Mouse (Mus musculus) hindbrain, embryonic 12.5 days (tissue): Measurements from ENCODE around the gene Smim6. TPM values are rescaled to one million over a fixed set of nuclear protein-coding genes. Genes with fewer than 3 reads are reported as not detected.

ENCODE experiments used
- ATAC-seq: fragments of 200-750 bp; cut with Nextera tagmentation; 2 replicates; pipeline ENCODE4 v1.8.0; 2017; ENCODE audit warnings: moderate TSS enrichment; ENCODE audit not compliant: low FRiP score
- H3K27ac ChIP-seq: fragments of 300-500 bp; sonication (generic); 2 replicates; pipeline ENCODE4 v1.5.1; 2016; ENCODE audit warnings: mild to moderate bottlenecking
- H3K27me3 ChIP-seq: fragments of 300-500 bp; sonication (generic); 2 replicates; pipeline ENCODE4 v1.6.1; 2016; ENCODE audit warnings: mild to moderate bottlenecking
- H3K36me3 ChIP-seq: fragments of 300-500 bp; sonication (generic); 2 replicates; pipeline ENCODE4 v1.6.1; 2016; ENCODE audit warnings: mild to moderate bottlenecking
- H3K4me1 ChIP-seq: fragments of 300-500 bp; sonication (generic); 2 replicates; pipeline ENCODE4 v1.6.1; 2016
- H3K4me2 ChIP-seq: fragments of 300-500 bp; sonication (generic); replicated peaks from 2 replicates; pipeline ENCODE4 v1.6.1; 2016; ENCODE audit warnings: mild to moderate bottlenecking
- H3K4me3 ChIP-seq: fragments of 300-500 bp; sonication (generic); 2 replicates; pipeline ENCODE4 v1.5.1; 2016; ENCODE audit warnings: mild to moderate bottlenecking
- H3K9ac ChIP-seq: fragments of 300-500 bp; sonication (generic); 2 replicates; pipeline ENCODE4 v1.6.1; 2016; ENCODE audit warnings: mild to moderate bottlenecking, moderate library complexity
- H3K9me3 ChIP-seq: fragments of 300-500 bp; sonication (generic); replicated peaks from 2 replicates; pipeline ENCODE4 v1.6.1; 2016; ENCODE audit warnings: mild to moderate bottlenecking
- WGBS: fragments of 180-500 bp; shearing (Covaris S2); methylation state at CpG from one replicate; pipeline ENCODE4 v1.1.7; 2016; 5-methylcytosine and 5-hydroxymethylcytosine counted together
- polyA plus RNA-seq: library from polyadenylated mRNA; unstranded; fragments of >200 nt; fragmentation: Nextera tagmentation; extraction: Ambion mirVana; gene quantifications from 2 replicates; pipeline ENCODE4 v1.2.1, GENCODE M21; 2016

Gene Smim6
- polyA plus RNA-seq, 1 experiment from 2014 or later: 1.3 TPM

DNA sequence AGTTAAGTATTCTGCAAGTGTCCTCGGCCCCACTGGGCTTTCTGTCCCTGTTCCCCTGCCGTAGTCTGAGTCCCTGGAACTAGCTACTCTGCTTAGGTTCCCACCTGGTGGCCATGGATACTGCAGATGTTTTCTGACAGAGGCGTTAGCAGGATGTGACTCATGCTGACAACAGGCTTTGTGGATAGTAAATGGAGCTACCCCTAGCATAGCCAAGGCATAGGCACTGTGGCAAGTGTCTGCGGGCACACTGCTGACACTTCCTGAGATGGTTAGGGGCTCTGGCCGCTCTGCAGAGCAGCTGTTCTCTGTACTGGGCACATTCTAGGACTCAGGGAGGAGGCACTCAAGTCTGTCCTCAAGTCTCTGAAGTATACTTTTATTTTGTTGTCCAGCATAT is 42.9 kb downstream of the Smim6 start:
- Histone ChIP-seq H3K4me3 (no peak overlapping the region), H3K4me1 (peaks cover 41% of the 10 kb centered on the region), H3K36me3 (peaks cover 72% of the 10 kb centered on the region), H3K9ac (no peak overlapping the region), H3K9me3 (no peaks in the 10 kb centered on the region), H3K27ac (no peak overlapping the region), H3K4me2 (no peak overlapping the region), H3K27me3 (0 out of 2 replicates have a peak, but pooled peaks cover 9% of the 10 kb centered on the region)
- WGBS: 87% methylated on average over 5 of the region's 5 CpGs
- ATAC-seq: no peak

DNA sequence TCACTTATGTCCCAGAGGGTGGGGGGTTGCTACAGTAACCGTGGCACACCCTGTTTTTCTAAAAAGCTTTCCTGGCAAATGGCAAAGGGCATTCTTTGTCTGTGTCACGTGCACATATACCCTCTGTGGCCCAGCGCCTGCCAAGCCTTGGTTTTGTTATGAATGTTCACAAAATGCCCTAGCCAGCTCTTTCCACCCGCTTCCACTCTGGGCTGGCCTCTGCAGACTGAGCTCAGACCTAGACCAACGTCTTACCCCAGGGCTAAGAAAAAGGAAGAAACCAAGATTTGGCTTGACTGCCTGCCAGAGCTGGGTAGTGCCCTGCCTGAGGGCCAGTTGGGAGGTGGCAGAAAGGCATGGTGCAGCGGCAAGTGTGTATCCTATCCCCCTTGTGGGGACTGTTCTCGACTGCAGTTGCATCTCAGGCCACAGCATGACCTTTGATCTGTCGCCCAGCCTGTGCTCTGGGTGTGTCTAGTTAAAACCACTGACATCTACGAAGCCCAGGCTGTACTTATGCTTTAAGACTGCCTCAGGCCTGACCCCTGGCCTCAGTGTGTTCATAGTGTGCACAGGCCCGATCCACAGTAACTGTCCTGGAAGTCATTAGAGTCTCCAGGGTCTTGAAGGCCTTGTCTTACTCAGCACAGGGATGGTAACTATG is 43.5 kb downstream of the Smim6 start:
- no peak for ATAC-seq
- Histone ChIP-seq H3K9ac (no peak overlapping the region), H3K4me2 (no peak overlapping the region), H3K4me1 (peaks cover 36% of the 10 kb centered on the region), H3K36me3 (peaks cover 74% of the 10 kb centered on the region), H3K4me3 (no peak overlapping the region), H3K27ac (peak overlapping the region; percentile 19; the same call in 1 of the 2 replicates), H3K9me3 (no peaks in the 10 kb centered on the region), H3K27me3 (0 out of 2 replicates have a peak, but pooled peaks cover 9% of the 10 kb centered on the region)
- 64% methylated on average over 10 of the region's 10 CpGs for WGBS

DNA sequence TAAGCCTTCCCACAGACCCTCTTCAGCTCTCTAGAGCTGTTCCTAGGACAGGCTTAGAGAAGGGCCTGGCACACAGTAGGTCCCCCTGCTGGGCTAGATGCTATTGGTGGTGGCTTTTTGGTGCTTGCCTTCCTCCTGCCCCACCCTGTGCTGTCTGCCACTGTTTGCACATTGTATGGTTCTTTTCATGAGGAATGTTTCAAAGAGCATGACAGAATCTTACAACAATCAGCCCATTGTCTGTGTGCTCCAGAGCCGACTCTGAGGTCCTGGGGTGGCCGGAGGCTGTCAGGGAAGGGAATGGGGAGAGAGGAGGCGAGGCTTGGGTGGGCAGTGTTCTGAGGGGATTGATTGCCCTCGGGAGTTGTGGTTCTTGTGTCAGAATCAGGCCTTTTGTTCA is 44.6 kb downstream of the Smim6 start:
- H3K27ac ChIP-seq: peak overlapping the region; percentile 68
- peak; percentile 70 for ATAC-seq

DNA sequence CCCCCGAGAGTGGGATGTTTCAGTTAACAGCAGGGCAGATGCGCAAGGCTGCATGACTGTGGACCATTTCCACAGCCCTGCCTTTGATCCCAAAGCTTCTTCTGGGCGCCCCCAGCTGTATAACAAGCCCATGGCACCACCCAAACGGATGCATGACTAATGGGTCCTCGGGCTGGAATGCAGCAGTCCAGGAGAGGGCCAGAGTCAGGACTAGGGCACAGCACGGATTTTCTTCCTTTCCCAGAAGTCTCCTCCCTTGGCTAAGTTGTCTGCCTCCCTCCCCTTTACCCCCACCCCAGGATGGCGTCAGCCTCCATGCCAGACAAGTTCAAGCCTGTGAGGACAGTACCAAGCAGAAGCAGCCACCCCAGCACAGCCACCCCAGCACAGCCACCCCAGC is 46.2 kb downstream of the Smim6 start:
- H3K4me1 ChIP-seq: peaks cover 32% of the 10 kb centered on the region
- H3K27me3 ChIP-seq: 0 out of 2 replicates have a peak, but pooled peaks cover 9% of the 10 kb centered on the region
- WGBS: 60% methylated on average over 7 of the region's 7 CpGs
- H3K27ac ChIP-seq: no peak overlapping the region
- no peak for ATAC-seq
- H3K4me2 ChIP-seq: no peak overlapping the region
- peaks cover 76% of the 10 kb centered on the region for H3K36me3 ChIP-seq
- no peaks in the 10 kb centered on the region for H3K9me3 ChIP-seq
- no peak overlapping the region for H3K4me3 ChIP-seq
- H3K9ac ChIP-seq: no peak overlapping the region

More for the DNA sequence above, 44.6 kb downstream of the Smim6 start:
- Histone ChIP-seq H3K4me2 (no peak overlapping the region), H3K4me3 (no peak overlapping the region), H3K27me3 (0 out of 2 replicates have a peak, but pooled peaks cover 9% of the 10 kb centered on the region), H3K4me1 (peaks cover 32% of the 10 kb centered on the region), H3K36me3 (peaks cover 75% of the 10 kb centered on the region), H3K9me3 (no peaks in the 10 kb centered on the region), H3K9ac (0 out of 2 replicates have a peak overlapping the region, but pooled peaks have one; percentile 35)
- 14% methylated on average over 4 of the region's 4 CpGs for WGBS

DNA sequence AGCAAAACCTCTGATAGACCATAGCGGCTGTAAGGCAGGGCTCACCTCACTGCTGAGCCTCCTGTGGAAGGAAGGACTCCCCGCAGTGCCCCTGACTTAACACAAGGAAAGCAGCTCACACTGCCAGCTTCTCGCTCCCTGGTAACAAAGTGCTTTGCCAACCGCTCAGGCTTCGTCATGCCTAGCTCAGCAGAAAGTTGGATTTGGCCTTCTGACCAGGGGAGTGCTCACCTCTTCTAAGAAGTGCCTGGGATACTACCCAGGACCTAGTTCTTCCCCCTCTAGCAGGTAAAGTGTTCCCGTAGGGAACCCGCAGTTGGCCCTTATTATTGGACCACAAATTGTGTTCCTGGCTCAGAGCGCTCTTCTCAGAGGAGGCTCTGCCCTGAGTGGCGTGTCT is 47.2 kb downstream of the Smim6 start:
- no peak overlapping the region for H3K9ac ChIP-seq
- no peak overlapping the region for H3K27ac ChIP-seq
- no peak overlapping the region for H3K4me2 ChIP-seq
- no peak for ATAC-seq
- H3K4me3 ChIP-seq: no peak overlapping the region
- peaks cover 76% of the 10 kb centered on the region for H3K36me3 ChIP-seq
- 95% methylated on average over 9 of the region's 9 CpGs for WGBS
- no peaks in the 10 kb centered on the region for H3K9me3 ChIP-seq
- 0 out of 2 replicates have a peak, but pooled peaks cover 9% of the 10 kb centered on the region for H3K27me3 ChIP-seq
- H3K4me1 ChIP-seq: peaks cover 32% of the 10 kb centered on the region

DNA sequence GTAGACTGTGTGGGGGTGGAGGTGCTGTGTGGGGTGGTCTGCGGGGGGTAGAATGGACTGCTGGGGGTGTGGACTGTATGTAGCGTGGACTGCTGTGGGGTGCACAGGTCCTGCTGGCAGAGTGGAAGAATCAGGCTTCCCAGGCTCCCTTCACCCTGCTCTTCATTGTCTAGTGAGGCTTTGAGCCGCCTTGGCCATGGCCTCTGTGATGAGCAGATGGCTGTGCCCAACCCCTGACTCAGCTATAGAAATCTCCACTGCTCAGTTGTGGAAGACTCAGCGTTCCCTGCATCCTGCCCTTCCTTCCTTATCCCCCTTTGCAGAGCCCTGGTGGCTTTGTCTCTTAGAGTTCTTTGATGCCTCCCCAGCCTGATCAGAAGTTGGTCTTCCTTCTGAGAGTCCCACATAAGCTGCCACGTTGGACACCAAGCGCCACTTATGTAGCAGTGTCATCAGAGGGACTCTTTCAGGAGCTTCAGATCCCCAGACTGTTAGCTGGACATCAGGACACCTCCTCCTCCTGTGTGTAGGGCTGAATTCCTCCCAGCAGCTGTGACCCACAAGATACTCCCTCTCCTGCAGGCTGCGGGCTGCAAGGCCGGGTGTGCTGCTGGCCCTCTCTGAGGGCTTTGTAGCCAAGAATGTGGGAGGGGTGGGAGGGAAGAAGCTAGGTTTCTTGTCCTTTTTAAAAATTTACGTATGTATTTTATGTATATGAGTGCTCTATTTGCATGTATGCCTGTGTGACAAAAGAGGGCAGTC is 51.0 kb downstream of the Smim6 start:
- no peak overlapping the region for H3K4me2 ChIP-seq

More for the DNA sequence above, 51.0 kb downstream of the Smim6 start:
- Histone ChIP-seq H3K4me3 (no peak overlapping the region), H3K27ac (no peak overlapping the region), H3K9ac (no peak overlapping the region), H3K27me3 (0 out of 2 replicates have a peak, but pooled peaks cover 1% of the 10 kb centered on the region), H3K9me3 (0 out of 2 replicates have a peak, but pooled peaks cover 4% of the 10 kb centered on the region), H3K4me1 (peaks cover under 1% of the 10 kb centered on the region), H3K36me3 (peaks cover 85% of the 10 kb centered on the region)
- ATAC-seq: no peak
- 94% methylated on average over 8 of the region's 9 CpGs for WGBS

Other genes with a start within 250 kb of the Smim6 start
- gene Grb2, start 203.4 kb upstream of the Smim6 start, polyA plus RNA-seq: 151 and 164 TPM in 2 replicates
- gene Tmem94, start 146.6 kb upstream of the Smim6 start, polyA plus RNA-seq: 41.6 and 42.1 TPM in 2 replicates
- 17.2 and 17.9 TPM in 2 replicates for gene Caskin2, start 98.4 kb upstream of the Smim6 start, polyA plus RNA-seq
- gene Tsen54, start 97.3 kb upstream of the Smim6 start, polyA plus RNA-seq: 27.1 and 28.8 TPM in 2 replicates
- gene Llgl2, start 88.0 kb upstream of the Smim6 start, polyA plus RNA-seq: 4.0 and 6.1 TPM in 2 replicates
- gene Myo15b, start 53.6 kb upstream of the Smim6 start, polyA plus RNA-seq: 0.05 and 0.12 TPM in 2 replicates
- gene Smim5, start 12.1 kb upstream of the Smim6 start, polyA plus RNA-seq: 2.3 and 4.2 TPM in 2 replicates
- 51.0 and 54.4 TPM in 2 replicates for gene Sap30bp, start 21.3 kb downstream of the Smim6 start, polyA plus RNA-seq
- 31.8 and 34.7 TPM in 2 replicates for gene Recql5, start 21.5 kb downstream of the Smim6 start, polyA plus RNA-seq
- 1.7 and 2.1 TPM in 2 replicates for gene Itgb4, start 62.7 kb downstream of the Smim6 start, polyA plus RNA-seq
- 109 and 115 TPM in 2 replicates for gene Galk1, start 100.7 kb downstream of the Smim6 start, polyA plus RNA-seq
- gene H3f3b, start 115.9 kb downstream of the Smim6 start, polyA plus RNA-seq: 2,216 and 2,474 TPM in 2 replicates
- gene Unk, start 118.3 kb downstream of the Smim6 start, polyA plus RNA-seq: 48.8 and 49.1 TPM in 2 replicates
- gene Unc13d, start 165.9 kb downstream of the Smim6 start, polyA plus RNA-seq: 1.6 and 1.7 TPM in 2 replicates
- gene Wbp2, start 175.0 kb downstream of the Smim6 start, polyA plus RNA-seq: 90.7 and 97.7 TPM in 2 replicates
- 4.4 and 5.3 TPM in 2 replicates for gene Trim47, start 215.2 kb downstream of the Smim6 start, polyA plus RNA-seq
- 2.2 and 2.3 TPM in 2 replicates for gene Trim65, start 219.1 kb downstream of the Smim6 start, polyA plus RNA-seq
- 72.7 and 77.8 TPM in 2 replicates for gene Mrpl38, start 226.9 kb downstream of the Smim6 start, polyA plus RNA-seq